Mouse (Mus musculus): Measurements from ENCODE around the gene Mrc1. TPM values are rescaled to one million over a fixed set of nuclear protein-coding genes. Genes with fewer than 3 reads are reported as not detected.
A peak's percentile ranks its signal among the peaks of the same experiment; 100 is the strongest.

Mrc1 gene
- total RNA-seq, 2 experiments from 2014 or later: 19.6 to 27.8 TPM

GRCm38 (mm10) chr2:14244157-14244556, 15.0 kb downstream of the Mrc1 start:
- DNase-seq: no peak

GRCm38 (mm10) chr2:14244668-14245067, 15.5 kb downstream of the Mrc1 start:
- DNase-seq: no peak

GRCm38 (mm10) chr2:14249839-14250564, 20.8 kb downstream of the Mrc1 start:
- no peak for DNase-seq

GRCm38 (mm10) chr2:14251938-14252337, 22.7 kb downstream of the Mrc1 start:
- DNase-seq: no peak

- no peak for DNase-seq
Observed at GRCm38 (mm10) chr2:14258345-14258850, 29.2 kb downstream of the Mrc1 start.

GRCm38 (mm10) chr2:14262090-14262489, 32.9 kb downstream of the Mrc1 start:
- no peak for DNase-seq

GRCm38 (mm10) chr2:14269160-14269559, 40.0 kb downstream of the Mrc1 start:
- no peak for DNase-seq

GRCm38 (mm10) chr2:14272088-14272487, 42.9 kb downstream of the Mrc1 start:
- no peak for DNase-seq

- no peak for DNase-seq
Observed at GRCm38 (mm10) chr2:14275796-14276195, 46.6 kb downstream of the Mrc1 start.

GRCm38 (mm10) chr2:14279256-14279655, 50.1 kb downstream of the Mrc1 start:
- no peak for DNase-seq

GRCm38 (mm10) chr2:14279795-14280194, 50.6 kb downstream of the Mrc1 start:
- DNase-seq: no peak

GRCm38 (mm10) chr2:14295334-14295733, 66.1 kb downstream of the Mrc1 start:
- DNase-seq: peak; percentile 91 to 93

GRCm38 (mm10) chr2:14312505-14313380, 83.6 kb downstream of the Mrc1 start:
- DNase-seq: no peak

GRCm38 (mm10) chr2:14315113-14315512, 85.9 kb downstream of the Mrc1 start:
- DNase-seq: no peak

- DNase-seq: peak; percentile 69 to 72
Observed at GRCm38 (mm10) chr2:14341652-14342308, 112.6 kb downstream of the Mrc1 start.

- no peak for DNase-seq
Observed at GRCm38 (mm10) chr2:14342309-14342839, 113.2 kb downstream of the Mrc1 start.

Small RNAs within 50 kb of the gene (microRNA-seq; reads per million reads assigned to microRNA genes)
- gene Mir511: 7.2 reads per million, percentile 18 among the genes with 10 or more reads in this experiment

Other genes with a start within 250 kb of the Mrc1 start
- gene Hacd1, start 173.3 kb upstream of the Mrc1 start, total RNA-seq (2021): 10 to 100 TPM; 21.6 to 41.6 TPM
- gene Stam, start 155.3 kb upstream of the Mrc1 start, total RNA-seq (2021): 10 to 100 TPM; 49.1 to 59.1 TPM
- gene Tmem236, start 54.9 kb upstream of the Mrc1 start, total RNA-seq (2021): under 1 TPM; 0.07 to 0.13 TPM
- gene Slc39a12, start 158.9 kb downstream of the Mrc1 start, total RNA-seq (2021): under 1 TPM; 0.16 to 0.23 TPM

Measured in adrenal gland, postnatal 36 days (tissue).